Mouse (Mus musculus) CH12.LX (cell line): ENCODE measurements at regions not wholly inside any gene's neighbourhood (a gene's known extent, or its start where the extent isn't known, plus 50 kb on each side); places are given as distances from the start of the nearest gene placed in this dataset.

Experiments
- DNase-seq: peaks from one replicate; pipeline ENCODE4 v3.0.0-alpha.2; 2013; ENCODE audit errors: extremely low read depth
- H3K27ac ChIP-seq: 2 replicates; pipeline ENCODE4 v1.5.1; 2012; ENCODE audit warnings: low read depth, mild to moderate bottlenecking, control low read depth, moderate library complexity; ENCODE audit not compliant: insufficient read depth
- H3K27me3 ChIP-seq: replicated peaks from 2 replicates; pipeline ENCODE3; 2012; ENCODE audit warnings: inconsistent platforms
- H3K36me3 ChIP-seq, 2 experiments: replicated peaks in 1 of 2; 2 replicates each; pipeline versions ENCODE3 to v1.6.1; 2012; ENCODE audit warnings: inconsistent platforms in 1 of 2, low read length in 1 of 2, mild to moderate bottlenecking in 1 of 2, mixed read lengths in 1 of 2, moderate library complexity in 1 of 2; ENCODE audit not compliant: control insufficient read depth in 1 of 2, insufficient read depth in 1 of 2
- H3K4me1 ChIP-seq, 2 experiments: 2 replicates each; pipeline ENCODE4 v1.6.1; 2012; ENCODE audit warnings: inconsistent platforms in 1 of 2, moderate library complexity in 1 of 2; ENCODE audit not compliant: insufficient read depth in 2 of 2, control insufficient read depth in 1 of 2
- H3K4me2 ChIP-seq: 2 replicates; pipeline ENCODE4 v1.6.1; 2012; ENCODE audit warnings: low read depth, mild to moderate bottlenecking, control low read depth; ENCODE audit not compliant: poor library complexity, insufficient read depth, severe bottlenecking
- H3K4me3 ChIP-seq, 3 experiments: fragments of 150-350 bp in 1 of 3; sonication (generic) in 1 of 3; replicated peaks in 1 of 3; 2 replicates each; pipeline versions ENCODE3 to v1.5.1; 2011 to 2012; ENCODE audit warnings: low read depth in 2 of 3, low read length in 2 of 3, mild to moderate bottlenecking in 2 of 3, moderate library complexity in 2 of 3, control low read depth in 1 of 3, improper control_type of control experiment in 1 of 3, inconsistent platforms in 1 of 3, mixed read lengths in 1 of 3; ENCODE audit not compliant: poor library complexity in 1 of 3
- H3K79me2 ChIP-seq: replicated peaks from 2 replicates; pipeline ENCODE4 v1.6.1; 2012; ENCODE audit warnings: mild to moderate bottlenecking, moderate library complexity; ENCODE audit not compliant: control insufficient read depth, poor library complexity, insufficient read depth, severe bottlenecking; ENCODE audit errors: extremely low read depth
- H3K9ac ChIP-seq: 2 replicates; pipeline ENCODE4 v1.6.1; 2012; ENCODE audit warnings: low read depth, mild to moderate bottlenecking, control low read depth, moderate library complexity; ENCODE audit not compliant: insufficient read depth
- H3K9me3 ChIP-seq: replicated peaks from 2 replicates; pipeline ENCODE3; 2012; ENCODE audit warnings: low read length, inconsistent platforms, mixed read lengths
- BHLHE40 ChIP-seq: IDR thresholded peaks from 2 replicates; pipeline ENCODE4 v1.6.1; 2011; ENCODE audit warnings: mild to moderate bottlenecking, low read depth, low read length, improper control_type of control experiment
- CHD1 ChIP-seq: IDR thresholded peaks from 2 replicates; pipeline ENCODE4 v1.6.1; 2012; ENCODE audit warnings: low read depth, low read length, improper control_type of control experiment, inconsistent platforms
- CHD2 ChIP-seq: IDR thresholded peaks from 2 replicates; pipeline ENCODE4 v1.6.1; 2011; ENCODE audit warnings: low read length, improper control_type of control experiment
- E2F4 ChIP-seq: IDR thresholded peaks from 2 replicates; pipeline ENCODE4 v1.6.1; 2011; ENCODE audit warnings: low read depth, low read length, improper control_type of control experiment; ENCODE audit not compliant: insufficient replicate concordance
- ELF1 ChIP-seq: IDR thresholded peaks from 2 replicates; pipeline ENCODE4 v1.6.1; 2014; ENCODE audit warnings: low read depth, mild to moderate bottlenecking, inconsistent platforms, low read length, improper control_type of control experiment
- EP300 ChIP-seq: IDR thresholded peaks from 2 replicates; pipeline ENCODE4 v1.6.1; 2011; ENCODE audit warnings: low read length, improper control_type of control experiment
- ETS1 ChIP-seq: conservative IDR thresholded peaks from 2 replicates; pipeline ENCODE4 v1.6.1; 2012; ENCODE audit warnings: low read depth, mild to moderate bottlenecking, inconsistent platforms, low read length, improper control_type of control experiment, moderate library complexity
- HCFC1 ChIP-seq: IDR thresholded peaks from 2 replicates; pipeline ENCODE4 v1.6.1; 2012; ENCODE audit warnings: low read depth, mild to moderate bottlenecking, inconsistent platforms, low read length, improper control_type of control experiment
- IRF4 ChIP-seq: IDR thresholded peaks from 2 replicates; pipeline ENCODE4 v1.6.1; 2014; ENCODE audit warnings: low read depth, mild to moderate bottlenecking, inconsistent platforms, low read length, improper control_type of control experiment
- JUN ChIP-seq: IDR thresholded peaks from 2 replicates; pipeline ENCODE4 v1.6.1; 2011; ENCODE audit warnings: low read depth, mild to moderate bottlenecking, low read length, improper control_type of control experiment, moderate library complexity; ENCODE audit not compliant: insufficient read depth
- JUND ChIP-seq: conservative IDR thresholded peaks from 2 replicates; pipeline ENCODE4 v1.6.1; 2011; ENCODE audit warnings: low read depth, low read length, improper control_type of control experiment
- MAFK ChIP-seq: IDR thresholded peaks from 2 replicates; pipeline ENCODE4 v1.6.1; 2011; ENCODE audit warnings: low read length, improper control_type of control experiment; ENCODE audit not compliant: insufficient replicate concordance
- MXI1 ChIP-seq: IDR thresholded peaks from 2 replicates; pipeline ENCODE4 v1.6.1; 2011; ENCODE audit warnings: mild to moderate bottlenecking, low read depth, low read length, improper control_type of control experiment
- NELFE ChIP-seq: IDR thresholded peaks from 2 replicates; pipeline ENCODE4 v1.6.1; 2011; ENCODE audit warnings: low read depth, low read length, improper control_type of control experiment
- NRF1 ChIP-seq: IDR thresholded peaks from 2 replicates; pipeline ENCODE4 v1.6.1; 2014; ENCODE audit warnings: low read depth, mild to moderate bottlenecking, inconsistent platforms, low read length, improper control_type of control experiment, moderate library complexity
- PAX5 ChIP-seq: IDR thresholded peaks from 2 replicates; pipeline ENCODE4 v1.6.1; 2012; ENCODE audit warnings: low read length, inconsistent platforms, mixed read lengths
- POLR2A ChIP-seq: IDR thresholded peaks from 2 replicates; pipeline ENCODE4 v1.6.1; 2011; ENCODE audit warnings: low read depth, mild to moderate bottlenecking, improper control_type of control experiment, low read length
- POLR2AphosphoS2 ChIP-seq: IDR thresholded peaks from 2 replicates; pipeline ENCODE4 v1.6.1; 2011; ENCODE audit warnings: low read depth, low read length, improper control_type of control experiment
- RAD21 ChIP-seq: IDR thresholded peaks from 2 replicates; pipeline ENCODE4 v1.6.1; 2011; ENCODE audit warnings: low read depth, mild to moderate bottlenecking, low read length, improper control_type of control experiment, moderate library complexity
- RCOR1 ChIP-seq: conservative IDR thresholded peaks from 2 replicates; pipeline ENCODE4 v1.6.1; 2012; ENCODE audit warnings: low read depth, mild to moderate bottlenecking, inconsistent platforms, low read length, improper control_type of control experiment
- SIN3A ChIP-seq: IDR thresholded peaks from 2 replicates; pipeline ENCODE4 v1.6.1; 2012; ENCODE audit warnings: low read length, improper control_type of control experiment, inconsistent platforms
- TBP ChIP-seq: conservative IDR thresholded peaks from 2 replicates; pipeline ENCODE4 v1.6.1; 2011; ENCODE audit warnings: low read depth, low read length, improper control_type of control experiment
- TCF12 ChIP-seq: IDR thresholded peaks from 2 replicates; pipeline ENCODE4 v1.6.1; 2014; ENCODE audit warnings: low read depth, mild to moderate bottlenecking, inconsistent platforms, low read length, improper control_type of control experiment
- UBTF ChIP-seq: IDR thresholded peaks from 2 replicates; pipeline ENCODE4 v1.6.1; 2012; ENCODE audit warnings: low read depth, mild to moderate bottlenecking, inconsistent platforms, low read length, improper control_type of control experiment, moderate library complexity
- ZC3H11A ChIP-seq: IDR thresholded peaks from 2 replicates; pipeline ENCODE4 v1.6.1; 2012; ENCODE audit warnings: low read depth, mild to moderate bottlenecking, inconsistent platforms, low read length, improper control_type of control experiment
- ZKSCAN1 ChIP-seq: IDR thresholded peaks from 2 replicates; pipeline ENCODE4 v1.6.1; 2012; ENCODE audit warnings: low read depth, inconsistent platforms, low read length, improper control_type of control experiment, borderline replicate concordance
- ZMIZ1 ChIP-seq: IDR thresholded peaks from 2 replicates; pipeline ENCODE4 v1.6.1; 2012; ENCODE audit warnings: low read depth, mild to moderate bottlenecking, inconsistent platforms, low read length, improper control_type of control experiment
- dilution Hi-C: fragments of 300-500 bp; cut with MboI; formaldehyde crosslinking; loops from 2 replicates; pipeline ENCODE4 v1.14.3; 2020; ENCODE audit warnings: low sequenced_read_pairs; ENCODE audit not compliant: extremely low pct_unique_long_range_greater_than_20kb, extremely low pct_ligation_motif_present
- in situ Hi-C: fragments of 300-500 bp; cut with MboI; formaldehyde crosslinking; loops from 3 replicates; pipeline ENCODE4 v1.14.3; 2019; ENCODE audit warnings: low sequenced_read_pairs, low pct_ligation_motif_present, low pct_unique_long_range_greater_than_20kb, mixed read lengths

- in situ Hi-C loops (no loop called here), dilution Hi-C loops (no loop called here)
- Histone ChIP-seq H3K4me3 (no peak overlapping the region), H3K36me3 (no peaks in the 10 kb centered on the region), H3K9me3 (no peaks in the 10 kb centered on the region), H3K4me2 (no peak overlapping the region), H3K4me1 (peaks cover 6 to 36% of the 10 kb centered on the region in 2 experiments; a peak in 3 of 4 replicates), H3K27ac (no peak overlapping the region), H3K79me2 (no peaks in the 10 kb centered on the region), H3K9ac (no peak overlapping the region), H3K27me3 (no peaks in the 10 kb centered on the region)
- DNase-seq, result no peak
- TF ChIP-seq POLR2AphosphoS2, result no peak
- TF ChIP-seq ZMIZ1, result no peak
- no peak for TF ChIP-seq IRF4
- TF ChIP-seq SIN3A, result no peak
- no peak for TF ChIP-seq POLR2A
- no peak for TF ChIP-seq NRF1
- no peak for TF ChIP-seq ELF1
- TF ChIP-seq JUN, result no peak
Observed at GRCm38 (mm10) chr9:41429236-41429635, 267.7 kb upstream of the Ubash3b start.

- peak; percentile 41 for DNase-seq
- dilution Hi-C loops, result no loop called here
- in situ Hi-C loops, result no loop called here
Observed at GRCm38 (mm10) chr9:41426698-41427097, 265.2 kb upstream of the Ubash3b start.

GRCm38 (mm10) chr9:41425225-41425624 is 263.7 kb upstream of the Ubash3b start:
- Histone ChIP-seq H3K9ac (no peak overlapping the region), H3K27ac (no peak overlapping the region), H3K4me3 (no peak overlapping the region), H3K4me1 (peaks cover 2 to 33% of the 10 kb centered on the region in 2 experiments; a peak in 3 of 4 replicates), H3K9me3 (no peaks in the 10 kb centered on the region), H3K36me3 (no peaks in the 10 kb centered on the region), H3K79me2 (no peaks in the 10 kb centered on the region), H3K4me2 (no peak overlapping the region), H3K27me3 (no peaks in the 10 kb centered on the region)
- in situ Hi-C loops, result no loop called here
- TF ChIP-seq ZKSCAN1 (no peak), UBTF (no peak), RAD21 (no peak), E2F4 (no peak), CHD2 (no peak), TBP (no peak), NELFE (no peak), POLR2A (no peak), MXI1 (no peak), CHD1 (no peak), BHLHE40 (no peak), RCOR1 (no peak), EP300 (no peak), ZC3H11A (no peak)
- no peak for DNase-seq
- dilution Hi-C loops, result no loop called here

More at GRCm38 (mm10) chr9:41426698-41427097, 265.2 kb upstream of the Ubash3b start:
- H3K27me3 ChIP-seq, result no peaks in the 10 kb centered on the region
- H3K4me3 ChIP-seq, result no peak overlapping the region
- no peak for TF ChIP-seq HCFC1
- peak; percentile 29; the same call in 1 of the 2 replicates for TF ChIP-seq TCF12
- TF ChIP-seq CHD2, result no peak
- peak; percentile 48; the same call in 1 of the 2 replicates for TF ChIP-seq IRF4
- TF ChIP-seq RAD21, result no peak
- TF ChIP-seq JUND, result no peak; the same call in 1 of the 2 replicates
- TF ChIP-seq PAX5, result no peak
- TF ChIP-seq MXI1, result peak; percentile 38; the same call in 1 of the 2 replicates
- TF ChIP-seq CHD1, result no peak
- no peak for TF ChIP-seq NELFE
- peak; percentile 84 for TF ChIP-seq ETS1
- no peak for TF ChIP-seq NRF1
- no peak for TF ChIP-seq TBP
- peak; percentile 59; the same call in 1 of the 2 replicates for TF ChIP-seq EP300
- no peak for TF ChIP-seq MAFK
- TF ChIP-seq JUN, result no peak
- TF ChIP-seq SIN3A, result 0 out of 2 replicates have a peak, but pooled peaks have one; percentile 63
- H3K4me1 ChIP-seq, result peaks cover 2 to 29% of the 10 kb centered on the region in 2 experiments; a peak in 3 of 4 replicates
- H3K36me3 ChIP-seq, result no peaks in the 10 kb centered on the region
- H3K9ac ChIP-seq, result no peak overlapping the region
- H3K27ac ChIP-seq, result no peak overlapping the region
- no peaks in the 10 kb centered on the region for H3K9me3 ChIP-seq
- peak overlapping the region; percentile 58 for H3K4me2 ChIP-seq
- no peaks in the 10 kb centered on the region for H3K79me2 ChIP-seq
